Mouse (Mus musculus) midbrain, embryonic 15.5 days (tissue): ENCODE data around the gene Nat14. TPM values are rescaled to one million over a fixed set of nuclear protein-coding genes. Genes with fewer than 3 reads are reported as not detected.

Experiments used
- ATAC-seq: fragments of 200-750 bp; cut with Nextera tagmentation; replicated peaks from 2 replicates; pipeline ENCODE4 v1.8.0; 2017; ENCODE audit warnings: moderate TSS enrichment
- H3K27ac ChIP-seq: fragments of 300-500 bp; sonication (generic); 2 replicates; pipeline ENCODE4 v1.5.1; 2015; ENCODE audit warnings: mild to moderate bottlenecking, inconsistent platforms
- H3K27me3 ChIP-seq: fragments of 300-500 bp; sonication (generic); replicated peaks from 2 replicates; pipeline ENCODE4 v1.6.1; 2015; ENCODE audit warnings: inconsistent platforms
- H3K36me3 ChIP-seq: fragments of 300-500 bp; sonication (generic); replicated peaks from 2 replicates; pipeline ENCODE4 v1.6.1; 2015; ENCODE audit warnings: inconsistent platforms
- H3K4me1 ChIP-seq: fragments of 300-500 bp; sonication (generic); 2 replicates; pipeline ENCODE4 v1.6.1; 2015; ENCODE audit warnings: inconsistent platforms
- H3K4me2 ChIP-seq: fragments of 300-500 bp; sonication (generic); 2 replicates; pipeline ENCODE4 v1.6.1; 2015; ENCODE audit warnings: inconsistent platforms, mild to moderate bottlenecking, moderate library complexity
- H3K4me3 ChIP-seq: fragments of 300-500 bp; sonication (generic); 2 replicates; pipeline ENCODE4 v1.5.1; 2015; ENCODE audit warnings: mild to moderate bottlenecking, inconsistent platforms
- H3K9ac ChIP-seq: fragments of 300-500 bp; sonication (generic); 2 replicates; pipeline ENCODE4 v1.6.1; 2015; ENCODE audit warnings: mild to moderate bottlenecking, inconsistent platforms
- H3K9me3 ChIP-seq: fragments of 300-500 bp; sonication (generic); 2 replicates; pipeline ENCODE4 v1.6.1; 2016; ENCODE audit warnings: inconsistent platforms
- WGBS: fragments of 180-500 bp; shearing (Covaris S2); methylation state at CpG from one replicate; pipeline ENCODE4 v1.1.7; 2015; ENCODE audit warnings: mixed read lengths; 5-methylcytosine and 5-hydroxymethylcytosine counted together
- polyA plus RNA-seq: library from polyadenylated mRNA; unstranded; fragments of >200 nt; fragmentation: Nextera tagmentation; extraction: Ambion mirVana; gene quantifications from 2 replicates; pipeline ENCODE4 v1.2.1, GENCODE M21; 2015

Nat14 gene
- polyA plus RNA-seq, 1 experiment from 2014 or later: 47.7 TPM

DNA sequence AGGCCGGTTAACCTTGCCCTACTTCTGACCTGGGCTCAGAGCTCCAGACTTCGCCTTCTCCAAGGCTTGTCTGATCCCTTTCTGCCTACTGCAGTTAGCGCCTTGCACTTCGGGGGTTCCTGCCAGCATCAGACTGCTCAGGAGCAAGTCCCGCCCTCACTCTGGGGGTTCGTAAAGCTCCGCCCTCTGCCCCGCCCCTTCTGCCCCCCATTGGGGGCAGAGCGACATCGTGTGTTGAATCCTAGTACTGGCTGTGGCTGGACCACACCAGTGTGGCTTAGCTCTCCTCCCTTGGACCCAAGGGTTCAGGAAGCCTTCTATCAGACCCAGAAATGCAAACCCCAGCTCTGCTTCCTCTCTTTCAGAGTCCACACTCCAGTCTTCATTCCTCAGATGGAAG, 42.4 kb downstream of the Nat14 start, which contains the start of gene Sbk2:
Gene Sbk2, minus strand, starts transcription at position 135 of the 400 bp plus-strand sequence.
- Histone ChIP-seq H3K4me2 (peak within 1 kb of the TSS; percentile 14; the same call in 1 of the 2 replicates), H3K27me3 (no peaks in the 10 kb centered on the region), H3K27ac (no peak within 1 kb of the TSS), H3K9me3 (no peaks in the 10 kb centered on the region), H3K9ac (no peak within 1 kb of the TSS), H3K4me3 (no peak within 1 kb of the TSS), H3K4me1 (no peaks in the 10 kb centered on the region), H3K36me3 (no peaks in the 10 kb centered on the region)
- peak; percentile 71 for ATAC-seq
- WGBS: 6% methylated on average over 10 of the region's 10 CpGs

GRCm38 (mm10) chr7:4964988-4965387, 43.2 kb downstream of the Nat14 start:
- H3K27ac ChIP-seq: no peak overlapping the region
- 85% methylated on average over 5 of the region's 5 CpGs for WGBS

DNA sequence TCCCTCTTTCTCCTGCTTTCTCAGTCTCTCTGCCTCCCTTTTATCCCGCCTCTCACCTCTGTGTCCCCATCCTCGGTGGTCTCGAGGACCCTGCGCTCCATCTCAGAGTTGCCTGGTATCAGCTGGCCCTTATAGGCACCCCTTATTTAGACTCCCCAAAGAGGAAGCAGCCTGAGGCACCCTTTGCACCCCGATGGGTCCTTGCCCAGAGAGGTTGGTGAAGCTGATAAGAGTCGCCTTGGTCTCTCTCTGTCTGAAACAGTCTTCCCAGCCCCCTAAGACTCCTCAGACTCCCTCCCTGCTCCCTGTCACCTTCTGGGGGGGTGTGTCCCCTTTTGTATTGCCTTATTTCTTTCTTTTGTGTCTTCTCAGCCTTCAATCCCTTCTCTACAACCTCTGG, 49.2 kb downstream of the Nat14 start, which contains the start of gene Sbk3:
Gene Sbk3, minus strand, starts transcription at position 101 of the 400 bp plus-strand sequence.
- Histone ChIP-seq H3K9ac (no peak within 1 kb of the TSS), H3K36me3 (no peaks in the 10 kb centered on the region), H3K4me3 (no peak within 1 kb of the TSS), H3K27me3 (no peaks in the 10 kb centered on the region), H3K9me3 (no peaks in the 10 kb centered on the region), H3K4me1 (no peaks in the 10 kb centered on the region), H3K4me2 (no peak within 1 kb of the TSS), H3K27ac (no peak within 1 kb of the TSS)
- 49% methylated on average over 6 of the region's 6 CpGs for WGBS
- no peak for ATAC-seq

More at GRCm38 (mm10) chr7:4964988-4965387, 43.2 kb downstream of the Nat14 start:
- Histone ChIP-seq H3K9me3 (no peaks in the 10 kb centered on the region), H3K9ac (no peak overlapping the region), H3K36me3 (no peaks in the 10 kb centered on the region), H3K4me1 (no peaks in the 10 kb centered on the region), H3K27me3 (no peaks in the 10 kb centered on the region), H3K4me3 (no peak overlapping the region), H3K4me2 (no peak overlapping the region)
- ATAC-seq: no peak

DNA sequence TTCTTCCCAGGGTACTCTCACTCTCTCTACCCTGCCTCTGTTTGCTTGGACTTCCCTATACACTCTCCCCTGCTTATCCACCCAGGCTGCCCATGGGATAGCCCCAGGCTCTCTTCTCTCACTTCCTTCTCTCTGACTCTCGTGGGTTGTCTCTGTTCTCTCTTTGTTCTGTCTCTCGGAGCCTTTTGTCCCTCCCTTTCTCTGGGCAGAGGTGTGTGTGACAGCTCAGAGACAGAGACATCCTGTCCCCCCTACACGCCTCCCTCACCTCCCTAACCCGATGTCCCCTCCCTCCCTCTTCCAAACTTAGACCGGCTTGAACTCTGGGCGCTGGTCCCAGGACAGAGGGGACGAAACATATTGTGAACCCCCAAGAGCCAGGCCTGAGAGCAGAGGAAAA, 49.9 kb downstream of the Nat14 start:
- no peak for ATAC-seq
- no peak overlapping the region for H3K9ac ChIP-seq
- no peaks in the 10 kb centered on the region for H3K4me1 ChIP-seq
- H3K4me2 ChIP-seq: no peak overlapping the region
- no peak overlapping the region for H3K4me3 ChIP-seq
- no peak overlapping the region for H3K27ac ChIP-seq
- H3K36me3 ChIP-seq: no peaks in the 10 kb centered on the region
- H3K27me3 ChIP-seq: no peaks in the 10 kb centered on the region
- 29% methylated on average over 7 of the region's 7 CpGs for WGBS
- H3K9me3 ChIP-seq: no peaks in the 10 kb centered on the region

DNA sequence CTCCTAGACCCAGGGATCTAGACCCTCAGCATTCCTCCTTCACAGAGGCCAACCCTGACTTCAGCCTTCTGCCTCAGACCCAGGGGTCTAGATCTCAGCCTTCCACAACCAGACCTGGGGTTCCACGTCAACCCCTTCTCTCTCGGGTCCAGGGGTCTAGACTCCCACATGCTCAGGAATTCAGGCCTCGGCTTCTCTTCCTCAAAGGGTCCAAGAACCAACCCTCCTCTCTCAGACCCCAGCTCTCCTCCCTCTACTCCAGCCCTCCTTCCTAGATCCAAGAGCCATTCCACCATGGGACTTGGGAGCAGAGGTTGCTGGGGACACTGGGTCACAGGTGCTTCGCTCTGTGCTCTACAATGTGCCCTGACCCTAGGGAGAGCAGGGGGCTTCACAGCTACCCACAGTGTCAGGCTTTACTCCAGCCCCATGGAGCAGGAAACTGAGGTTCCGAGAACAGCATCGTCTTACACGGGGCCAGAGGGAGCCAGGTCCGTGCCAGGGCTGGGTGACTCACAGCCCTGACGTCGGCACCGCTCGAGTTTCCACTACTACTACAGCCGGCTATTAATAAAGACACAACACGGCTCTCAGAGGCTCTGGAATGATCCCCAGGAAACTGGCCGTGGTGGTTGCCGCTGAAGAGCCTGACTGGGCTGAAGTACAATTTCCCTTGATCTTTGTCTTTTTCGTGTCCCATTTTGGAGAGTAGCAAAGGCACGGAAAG, 50.7 kb downstream of the Nat14 start:
- Histone ChIP-seq H3K4me2 (no peak overlapping the region), H3K4me1 (no peaks in the 10 kb centered on the region), H3K27me3 (no peaks in the 10 kb centered on the region), H3K27ac (no peak overlapping the region), H3K4me3 (no peak overlapping the region), H3K9ac (no peak overlapping the region), H3K36me3 (no peaks in the 10 kb centered on the region), H3K9me3 (no peaks in the 10 kb centered on the region)
- ATAC-seq: no peak
- WGBS: 84% methylated on average over 18 of the region's 18 CpGs

Other genes starting within 250 kb of the Nat14 start
- gene Hspbp1, start 237.0 kb upstream of the Nat14 start, polyA plus RNA-seq: 165 TPM in 2 replicates
- gene Brsk1, start 231.4 kb upstream of the Nat14 start, polyA plus RNA-seq: 8.6 TPM in 2 replicates
- 0.09 and 0.25 TPM in 2 replicates for gene Tmem150b, start 196.8 kb upstream of the Nat14 start, polyA plus RNA-seq
- gene Kmt5c, start 181.9 kb upstream of the Nat14 start, polyA plus RNA-seq: 75.3 and 77.2 TPM in 2 replicates
- gene Cox6b2, start 168.9 kb upstream of the Nat14 start, polyA plus RNA-seq: 21.6 and 23.6 TPM in 2 replicates
- gene Fam71e2, start 150.7 kb upstream of the Nat14 start, polyA plus RNA-seq: not detected in 2 replicates
- 1.0 and 1.6 TPM in 2 replicates for gene Il11, start 139.2 kb upstream of the Nat14 start, polyA plus RNA-seq
- not detected in 2 replicates for gene Tmem190, start 139.1 kb upstream of the Nat14 start, polyA plus RNA-seq
- 5.4 and 5.8 TPM in 2 replicates for gene Tmem238, start 132.4 kb upstream of the Nat14 start, polyA plus RNA-seq
- gene Rpl28, start 129.2 kb upstream of the Nat14 start, polyA plus RNA-seq: 186 and 187 TPM in 2 replicates
- 265 and 288 TPM in 2 replicates for gene Ube2s, start 109.4 kb upstream of the Nat14 start, polyA plus RNA-seq
- 15.3 and 16.6 TPM in 2 replicates for gene Shisa7, start 77.3 kb upstream of the Nat14 start, polyA plus RNA-seq
- gene Isoc2b, start 51.8 kb upstream of the Nat14 start, polyA plus RNA-seq: 3.1 and 4.6 TPM in 2 replicates
- 0.54 and 0.57 TPM in 2 replicates for gene Isoc2a, start 44.9 kb upstream of the Nat14 start, polyA plus RNA-seq
- gene Gm36210, start 15.5 kb upstream of the Nat14 start, polyA plus RNA-seq: 0.40 and 0.65 TPM in 2 replicates
- gene Zfp628, start 6.8 kb upstream of the Nat14 start, polyA plus RNA-seq: 4.5 and 4.6 TPM in 2 replicates
- 1.0 and 1.4 TPM in 2 replicates for gene Ssc5d, start 3.8 kb downstream of the Nat14 start, polyA plus RNA-seq
- 0.29 TPM in 1 of 2 replicates, not detected in the other for gene Sbk2, start 42.4 kb downstream of the Nat14 start, polyA plus RNA-seq
- gene Sbk3, start 49.1 kb downstream of the Nat14 start, polyA plus RNA-seq: 0.32 and 0.41 TPM in 2 replicates
- 72.6 and 77.2 TPM in 2 replicates for gene Zfp579, start 74.1 kb downstream of the Nat14 start, polyA plus RNA-seq
- gene Zfp524, start 92.4 kb downstream of the Nat14 start, polyA plus RNA-seq: 7.1 and 7.7 TPM in 2 replicates
- 41.3 and 48.8 TPM in 2 replicates for gene Fiz1, start 92.7 kb downstream of the Nat14 start, polyA plus RNA-seq
- 1.2 TPM in 1 of 2 replicates, not detected in the other for gene Gm44973, start 93.5 kb downstream of the Nat14 start, polyA plus RNA-seq
- gene Zfp865, start 98.3 kb downstream of the Nat14 start, polyA plus RNA-seq: 8.0 and 8.4 TPM in 2 replicates
- gene Ccdc106, start 98.5 kb downstream of the Nat14 start, polyA plus RNA-seq: 64.9 and 67.8 TPM in 2 replicates
- not detected in 2 replicates for gene 4632433K11Rik, start 112.1 kb downstream of the Nat14 start, polyA plus RNA-seq
- 12.3 and 13.5 TPM in 2 replicates for gene Zfp784, start 116.4 kb downstream of the Nat14 start, polyA plus RNA-seq
- gene Zfp580, start 129.5 kb downstream of the Nat14 start, polyA plus RNA-seq: 106 and 110 TPM in 2 replicates
- gene U2af2, start 140.1 kb downstream of the Nat14 start, polyA plus RNA-seq: 103 and 107 TPM in 2 replicates
- 119 and 124 TPM in 2 replicates for gene Epn1, start 158.2 kb downstream of the Nat14 start, polyA plus RNA-seq
- gene Rfpl4, start 194.9 kb downstream of the Nat14 start, polyA plus RNA-seq: 0.14 TPM in 1 of 2 replicates, not detected in the other
- 0.28 and 0.63 TPM in 2 replicates for gene Rasl2-9, start 203.9 kb downstream of the Nat14 start, polyA plus RNA-seq
- gene Vmn1r55, start 227.6 kb downstream of the Nat14 start, polyA plus RNA-seq: 0.03 TPM in 1 of 2 replicates, not detected in the other